Mouse (Mus musculus): ENCODE data around the gene Ak2. TPM values are rescaled to one million over a fixed set of nuclear protein-coding genes. Genes with fewer than 3 reads are reported as not detected.
A peak's percentile ranks its signal among the peaks of the same experiment; 100 is the strongest.

The Ak2 gene
- polyA plus RNA-seq, 1 experiment from 2014 or later: 81.6 TPM

DNA sequence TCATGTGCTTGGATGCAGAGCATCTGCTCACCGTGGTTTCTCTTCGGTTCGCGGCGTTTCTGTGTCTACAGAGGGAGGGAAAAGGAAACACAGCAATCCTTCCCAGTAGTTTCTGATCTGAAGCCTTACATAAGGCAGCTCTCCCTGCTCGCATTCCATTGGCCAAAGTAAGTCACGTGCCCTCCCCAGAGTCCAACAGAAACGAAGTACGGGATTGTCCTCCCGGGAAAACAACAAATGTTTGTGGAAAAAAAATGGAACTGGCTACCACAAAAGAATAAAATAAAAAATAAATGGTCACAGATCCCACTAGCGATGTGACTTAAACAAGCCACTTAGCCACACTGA, 10.0 kb upstream of the Ak2 start:
- Histone ChIP-seq H3K27ac (ENCODE audit: low read length) (no peak overlapping the region), H3K9me3 (replicated peaks; ENCODE audit: control insufficient read depth, low read length, poor library complexity, severe bottlenecking) (no peaks in the 10 kb centered on the region), H3K36me3 (ENCODE audit: control insufficient read depth, insufficient read depth, low read length) (no peaks in the 10 kb centered on the region), H3K27me3 (ENCODE audit: control insufficient read depth, insufficient read depth, low read depth, low read length) (no peaks in the 10 kb centered on the region), H3K4me2 (ENCODE audit: low read length) (no peak overlapping the region), H3K9ac (ENCODE audit: low read depth, low read length) (no peak overlapping the region), H3K4me1 (ENCODE audit: control insufficient read depth, insufficient read depth, low read length) (no peaks in the 10 kb centered on the region), H3K4me3 (ENCODE audit: low read depth, low read length) (no peak overlapping the region)
- no peak for ATAC-seq
- 74% methylated on average over 11 of the region's 11 CpGs for WGBS

DNA sequence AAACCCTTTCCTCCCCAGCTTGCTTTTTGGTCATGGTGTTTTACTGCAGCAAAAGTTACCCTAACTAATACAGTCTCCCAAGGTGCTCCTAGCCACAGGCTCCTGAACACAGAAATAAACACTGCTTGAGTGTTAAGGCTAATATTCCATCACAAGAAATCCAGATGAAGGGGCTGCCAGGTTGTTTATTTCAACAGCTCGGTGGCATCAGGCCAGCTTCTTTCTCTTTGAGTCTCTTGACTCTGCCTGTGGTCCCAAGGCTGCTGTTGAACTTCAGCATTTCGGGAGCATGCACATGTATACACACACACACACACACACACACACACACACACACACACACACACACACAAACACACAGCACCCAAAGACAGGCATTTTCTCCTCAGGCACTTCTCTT, 8.6 kb upstream of the Ak2 start:
- WGBS: 88% methylated on average over 2 of the region's 2 CpGs

DNA sequence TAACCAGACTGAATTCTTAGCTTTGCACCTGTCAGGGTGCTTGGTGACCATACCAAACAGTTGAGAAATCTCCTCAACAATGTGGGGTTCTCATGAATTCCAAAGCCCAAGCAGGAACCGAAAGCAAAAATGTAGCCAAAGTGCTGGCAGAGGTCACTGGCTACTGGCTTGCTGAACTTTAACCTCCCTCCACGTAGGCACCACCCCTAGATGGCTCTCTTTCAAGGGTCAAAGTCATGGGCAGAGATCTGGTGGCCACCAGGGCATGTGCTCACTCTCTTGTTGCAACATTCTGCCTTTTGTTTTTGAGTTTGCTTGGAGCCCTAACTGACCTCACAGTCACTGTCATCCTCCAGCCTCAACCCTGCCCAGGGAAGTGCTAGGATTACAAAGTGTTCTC, 8.1 kb upstream of the Ak2 start:
- Histone ChIP-seq H3K27ac (ENCODE audit: low read length) (no peak overlapping the region), H3K36me3 (ENCODE audit: control insufficient read depth, insufficient read depth, low read length) (no peaks in the 10 kb centered on the region), H3K4me3 (ENCODE audit: low read depth, low read length) (no peak overlapping the region), H3K4me1 (ENCODE audit: control insufficient read depth, insufficient read depth, low read length) (no peaks in the 10 kb centered on the region), H3K4me2 (ENCODE audit: low read length) (no peak overlapping the region), H3K9me3 (replicated peaks; ENCODE audit: control insufficient read depth, low read length, poor library complexity, severe bottlenecking) (no peaks in the 10 kb centered on the region), H3K9ac (ENCODE audit: low read depth, low read length) (no peak overlapping the region), H3K27me3 (ENCODE audit: control insufficient read depth, insufficient read depth, low read depth, low read length) (no peaks in the 10 kb centered on the region)
- ATAC-seq: no peak
- 79% methylated on average over 2 of the region's 2 CpGs for WGBS

More for the DNA sequence above, 8.6 kb upstream of the Ak2 start:
- no peaks in the 10 kb centered on the region for H3K27me3 ChIP-seq (ENCODE audit: control insufficient read depth, insufficient read depth, low read depth, low read length)
- H3K9ac ChIP-seq (ENCODE audit: low read depth, low read length): no peak overlapping the region
- H3K4me1 ChIP-seq (ENCODE audit: control insufficient read depth, insufficient read depth, low read length): no peaks in the 10 kb centered on the region
- no peak for ATAC-seq
- H3K4me3 ChIP-seq (ENCODE audit: low read depth, low read length): no peak overlapping the region
- H3K4me2 ChIP-seq (ENCODE audit: low read length): no peak overlapping the region
- no peaks in the 10 kb centered on the region for H3K36me3 ChIP-seq (ENCODE audit: control insufficient read depth, insufficient read depth, low read length)
- H3K27ac ChIP-seq (ENCODE audit: low read length): no peak overlapping the region
- no peaks in the 10 kb centered on the region for H3K9me3 ChIP-seq (replicated peaks; ENCODE audit: control insufficient read depth, low read length, poor library complexity, severe bottlenecking)

DNA sequence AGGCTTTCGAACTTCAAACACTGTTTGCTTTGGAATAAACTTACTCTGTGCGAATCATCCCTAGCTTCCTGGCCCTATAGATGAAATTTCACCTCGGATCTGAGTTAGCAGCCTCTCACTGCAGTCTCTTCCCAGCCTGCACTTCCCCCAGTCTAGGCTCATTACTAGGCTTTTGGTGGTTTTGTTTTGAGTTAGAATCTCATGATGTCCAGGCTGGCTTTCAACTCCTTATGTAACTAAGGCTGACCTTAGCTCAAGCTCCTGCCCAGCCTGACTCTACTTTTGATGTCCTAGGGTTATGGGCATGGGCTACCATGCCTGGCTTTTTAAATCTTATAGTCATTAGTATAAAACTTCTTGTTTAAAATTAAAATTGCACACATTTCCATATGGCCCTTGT, 7.2 kb upstream of the Ak2 start:
- H3K4me1 ChIP-seq (ENCODE audit: control insufficient read depth, insufficient read depth, low read length): no peaks in the 10 kb centered on the region
- H3K9ac ChIP-seq (ENCODE audit: low read depth, low read length): no peak overlapping the region
- no peak for ATAC-seq
- H3K27me3 ChIP-seq (ENCODE audit: control insufficient read depth, insufficient read depth, low read depth, low read length): no peaks in the 10 kb centered on the region
- no peaks in the 10 kb centered on the region for H3K9me3 ChIP-seq (replicated peaks; ENCODE audit: control insufficient read depth, low read length, poor library complexity, severe bottlenecking)
- H3K4me3 ChIP-seq (ENCODE audit: low read depth, low read length): no peak overlapping the region
- H3K27ac ChIP-seq (ENCODE audit: low read length): no peak overlapping the region
- H3K36me3 ChIP-seq (ENCODE audit: control insufficient read depth, insufficient read depth, low read length): no peaks in the 10 kb centered on the region
- H3K4me2 ChIP-seq (ENCODE audit: low read length): no peak overlapping the region
- WGBS: 75% methylated on average over 3 of the region's 3 CpGs

DNA sequence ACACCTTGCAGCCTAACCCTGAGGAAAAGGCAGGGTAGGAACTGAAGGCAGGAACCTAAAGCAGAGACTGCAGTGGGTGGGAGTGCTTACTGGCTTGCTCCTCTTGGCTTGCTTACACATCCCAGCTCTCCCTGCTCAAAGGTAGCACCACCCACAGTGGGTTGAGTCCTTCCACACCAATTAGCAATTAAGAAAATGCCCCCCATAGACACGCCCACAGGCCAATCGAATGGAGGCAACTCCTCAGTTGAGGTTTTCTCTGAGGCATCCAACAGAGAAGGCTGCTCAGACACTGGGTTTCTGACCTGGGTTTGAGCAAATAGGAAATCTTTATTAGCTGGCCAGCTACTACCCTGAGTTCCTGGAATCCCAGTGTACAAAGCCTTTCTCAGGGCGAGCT, 2.8 kb upstream of the Ak2 start:
- Histone ChIP-seq H3K36me3 (ENCODE audit: control insufficient read depth, insufficient read depth, low read length) (no peaks in the 10 kb centered on the region), H3K4me3 (ENCODE audit: low read depth, low read length) (no peak overlapping the region), H3K9ac (ENCODE audit: low read depth, low read length) (no peak overlapping the region), H3K27me3 (ENCODE audit: control insufficient read depth, insufficient read depth, low read depth, low read length) (no peaks in the 10 kb centered on the region), H3K4me2 (ENCODE audit: low read length) (no peak overlapping the region), H3K9me3 (replicated peaks; ENCODE audit: control insufficient read depth, low read length, poor library complexity, severe bottlenecking) (no peaks in the 10 kb centered on the region), H3K4me1 (ENCODE audit: control insufficient read depth, insufficient read depth, low read length) (peaks cover 6% of the 10 kb centered on the region), H3K27ac (ENCODE audit: low read length) (no peak overlapping the region)
- WGBS: 46% methylated on average over 3 of the region's 3 CpGs
- no peak for ATAC-seq

DNA sequence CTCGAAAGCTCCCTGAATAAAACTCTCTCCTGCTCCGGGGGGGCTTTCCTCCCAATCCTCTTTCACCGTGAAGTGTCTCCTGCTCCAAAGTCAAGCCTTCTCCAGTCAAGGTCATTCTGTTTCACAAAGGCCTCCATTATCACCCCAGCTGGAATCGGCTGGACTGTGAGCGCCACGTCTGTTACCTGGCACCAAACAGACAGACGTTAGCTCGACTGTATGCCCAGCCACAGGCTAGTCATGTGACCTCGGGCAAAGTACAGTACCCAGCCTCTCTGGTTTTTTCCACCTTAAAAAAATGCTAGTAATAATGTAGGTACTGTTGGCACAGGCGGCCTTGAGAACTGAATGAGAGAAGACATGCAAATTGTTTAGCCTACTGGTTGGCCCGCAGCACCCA, 2.1 kb upstream of the Ak2 start:
- no peak overlapping the region for H3K27ac ChIP-seq (ENCODE audit: low read length)
- H3K9ac ChIP-seq (ENCODE audit: low read depth, low read length): no peak overlapping the region
- H3K4me1 ChIP-seq (ENCODE audit: control insufficient read depth, insufficient read depth, low read length): peaks cover 13% of the 10 kb centered on the region
- ATAC-seq: no peak
- no peaks in the 10 kb centered on the region for H3K36me3 ChIP-seq (ENCODE audit: control insufficient read depth, insufficient read depth, low read length)
- WGBS: 47% methylated on average over 11 of the region's 11 CpGs
- no peaks in the 10 kb centered on the region for H3K27me3 ChIP-seq (ENCODE audit: control insufficient read depth, insufficient read depth, low read depth, low read length)
- H3K9me3 ChIP-seq (replicated peaks; ENCODE audit: control insufficient read depth, low read length, poor library complexity, severe bottlenecking): no peaks in the 10 kb centered on the region
- no peak overlapping the region for H3K4me3 ChIP-seq (ENCODE audit: low read depth, low read length)
- no peak overlapping the region for H3K4me2 ChIP-seq (ENCODE audit: low read length)

DNA sequence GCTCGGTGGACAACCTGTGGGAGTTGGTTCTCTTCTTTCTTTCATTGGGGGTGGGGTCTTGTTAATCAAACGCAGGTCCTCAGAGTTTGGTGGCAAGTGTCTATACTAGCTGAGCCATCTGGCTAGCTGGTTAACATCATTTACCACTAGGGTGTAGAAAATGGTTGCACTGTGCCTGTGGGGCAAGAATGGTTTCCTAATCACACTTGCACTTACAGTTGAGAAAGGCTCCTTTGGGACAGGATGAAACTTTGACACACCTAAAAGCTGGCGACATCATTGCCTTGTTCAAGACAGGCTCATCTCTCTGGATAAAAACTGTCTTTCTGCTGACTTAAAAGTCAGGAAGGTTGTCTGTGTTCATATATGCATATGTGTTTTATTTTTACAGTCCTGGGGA, 418 bp downstream of the Ak2 start:
- H3K27me3 ChIP-seq (ENCODE audit: control insufficient read depth, insufficient read depth, low read depth, low read length): no peaks in the 10 kb centered on the region
- no peak overlapping the region for H3K4me2 ChIP-seq (ENCODE audit: low read length)
- peaks cover 16% of the 10 kb centered on the region for H3K4me1 ChIP-seq (ENCODE audit: control insufficient read depth, insufficient read depth, low read length)
- H3K9me3 ChIP-seq (replicated peaks; ENCODE audit: control insufficient read depth, low read length, poor library complexity, severe bottlenecking): no peaks in the 10 kb centered on the region
- no peaks in the 10 kb centered on the region for H3K36me3 ChIP-seq (ENCODE audit: control insufficient read depth, insufficient read depth, low read length)
- H3K27ac ChIP-seq (ENCODE audit: low read length): no peak overlapping the region
- 96% methylated on average over 3 of the region's 3 CpGs for WGBS
- ATAC-seq: no peak
- H3K9ac ChIP-seq (ENCODE audit: low read depth, low read length): no peak overlapping the region
- no peak overlapping the region for H3K4me3 ChIP-seq (ENCODE audit: low read depth, low read length)

DNA sequence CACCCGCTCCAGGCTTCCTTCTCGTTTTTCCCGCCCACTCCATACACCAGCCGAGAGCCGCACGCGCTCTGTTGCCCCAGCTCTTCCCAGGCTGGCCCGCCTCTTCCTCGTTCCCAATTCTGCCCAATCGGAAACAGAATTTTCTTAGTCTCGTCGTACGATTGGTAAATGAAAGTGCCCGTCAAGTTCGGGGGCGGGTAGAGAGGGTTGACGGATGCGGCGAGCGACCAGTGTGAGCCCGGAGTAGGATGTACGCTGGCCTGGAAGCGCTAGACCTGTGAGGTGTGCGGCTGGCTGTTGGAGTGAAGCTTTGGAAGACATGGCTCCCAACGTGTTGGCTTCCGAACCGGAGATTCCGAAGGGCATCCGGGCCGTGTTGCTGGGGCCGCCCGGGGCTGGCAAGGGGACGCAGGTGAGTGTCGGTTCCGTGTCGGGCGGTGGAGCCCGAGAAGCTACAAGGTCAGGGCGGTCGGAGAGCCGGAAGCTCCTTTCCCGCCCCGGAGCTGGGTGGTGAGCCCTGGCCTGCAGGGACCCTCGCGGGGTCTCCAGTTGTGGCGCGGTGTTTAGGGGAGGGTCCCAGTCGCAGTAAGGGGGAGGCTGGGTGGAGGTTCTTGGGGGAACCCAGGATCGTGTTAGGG, 1.4 kb downstream of the Ak2 start:
- H3K36me3 ChIP-seq (ENCODE audit: control insufficient read depth, insufficient read depth, low read length): no peaks in the 10 kb centered on the region
- WGBS: under 1% methylated on average over 49 of the region's 49 CpGs

DNA sequence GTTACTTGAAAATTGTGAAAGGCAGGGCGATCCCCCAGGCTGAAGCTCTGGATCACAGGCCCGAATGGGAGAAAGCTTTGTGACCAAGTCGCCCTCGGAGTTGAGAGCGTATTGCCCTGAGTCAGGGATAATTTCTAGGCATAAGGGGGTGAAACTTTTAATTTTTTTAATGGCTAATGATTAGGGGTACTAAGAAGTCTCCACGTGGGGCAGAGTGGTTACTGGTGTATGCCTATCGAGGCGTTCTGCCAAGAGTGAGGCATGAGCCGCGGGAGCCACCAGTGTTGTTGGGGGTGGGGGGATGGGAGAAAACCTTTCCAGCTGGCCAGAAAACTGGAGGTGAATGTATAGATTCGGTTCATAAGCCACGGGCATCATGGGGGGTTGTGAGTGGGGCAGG, 1.9 kb downstream of the Ak2 start:
- H3K4me3 ChIP-seq (ENCODE audit: low read depth, low read length): peak overlapping the region; percentile 87
- peak overlapping the region; percentile 70 for H3K4me2 ChIP-seq (ENCODE audit: low read length)
- 3% methylated on average over 12 of the region's 12 CpGs for WGBS
- H3K27me3 ChIP-seq (ENCODE audit: control insufficient read depth, insufficient read depth, low read depth, low read length): no peaks in the 10 kb centered on the region
- H3K27ac ChIP-seq (ENCODE audit: low read length): peak overlapping the region; percentile 75
- ATAC-seq: no peak
- no peaks in the 10 kb centered on the region for H3K9me3 ChIP-seq (replicated peaks; ENCODE audit: control insufficient read depth, low read length, poor library complexity, severe bottlenecking)
- H3K9ac ChIP-seq (ENCODE audit: low read depth, low read length): peak overlapping the region; percentile 82
- H3K36me3 ChIP-seq (ENCODE audit: control insufficient read depth, insufficient read depth, low read length): no peaks in the 10 kb centered on the region
- H3K4me1 ChIP-seq (ENCODE audit: control insufficient read depth, insufficient read depth, low read length): peaks cover 16% of the 10 kb centered on the region

More for the DNA sequence above, 1.4 kb downstream of the Ak2 start:
- peak overlapping the region; percentile 82 for H3K9ac ChIP-seq (ENCODE audit: low read depth, low read length)
- peak overlapping the region; percentile 70 for H3K4me2 ChIP-seq (ENCODE audit: low read length)
- peak overlapping the region; percentile 87 for H3K4me3 ChIP-seq (ENCODE audit: low read depth, low read length)
- peak overlapping the region; percentile 75 for H3K27ac ChIP-seq (ENCODE audit: low read length)
- H3K27me3 ChIP-seq (ENCODE audit: control insufficient read depth, insufficient read depth, low read depth, low read length): no peaks in the 10 kb centered on the region
- peaks cover 16% of the 10 kb centered on the region for H3K4me1 ChIP-seq (ENCODE audit: control insufficient read depth, insufficient read depth, low read length)
- ATAC-seq: peak; percentile 100
- H3K9me3 ChIP-seq (replicated peaks; ENCODE audit: control insufficient read depth, low read length, poor library complexity, severe bottlenecking): no peaks in the 10 kb centered on the region

All from midbrain, embryonic 16.5 days (tissue).